Mouse (Mus musculus) heart, postnatal 0 days (tissue): ENCODE measurements around the gene Cacna2d1. TPM values are rescaled to one million over a fixed set of nuclear protein-coding genes. Genes with fewer than 3 reads are reported as not detected.
A peak's percentile ranks its signal among the peaks of the same experiment; 100 is the strongest.

Experiments
- ATAC-seq: fragments of 200-750 bp; cut with Nextera tagmentation; 2 replicates; pipeline ENCODE4 v1.8.0; 2017; ENCODE audit warnings: low read depth, moderate number of reproducible peaks, moderate library complexity; ENCODE audit not compliant: insufficient read depth
- DNase-seq: peaks from one replicate; pipeline ENCODE4 v3.0.0-alpha.2; 2016; ENCODE audit warnings: low spot score
- H3K27ac ChIP-seq: fragments of 300-500 bp; sonication (generic); 2 replicates; pipeline ENCODE4 v1.5.1; 2014; ENCODE audit warnings: low read depth, mild to moderate bottlenecking
- H3K27me3 ChIP-seq: fragments of 300-500 bp; sonication (generic); 2 replicates; pipeline ENCODE4 v1.6.1; 2014; ENCODE audit warnings: low read length, mixed read lengths; ENCODE audit not compliant: control insufficient read depth, insufficient read depth
- H3K36me3 ChIP-seq: fragments of 300-500 bp; sonication (generic); replicated peaks from 2 replicates; pipeline ENCODE4 v1.6.1; 2014; ENCODE audit warnings: low read length, mixed read lengths; ENCODE audit not compliant: control insufficient read depth, insufficient read depth
- H3K4me1 ChIP-seq: fragments of 300-500 bp; sonication (generic); 2 replicates; pipeline ENCODE4 v1.6.1; 2014; ENCODE audit warnings: antibody characterized with exemption; ENCODE audit not compliant: control insufficient read depth, insufficient read depth
- H3K4me2 ChIP-seq: fragments of 300-500 bp; sonication (generic); 2 replicates; pipeline ENCODE4 v1.6.1; 2014; ENCODE audit warnings: low read depth, mild to moderate bottlenecking, low read length, moderate library complexity
- H3K4me3 ChIP-seq: fragments of 300-500 bp; sonication (generic); 2 replicates; pipeline ENCODE4 v1.5.1; 2014; ENCODE audit warnings: low read depth, low read length
- H3K9ac ChIP-seq: fragments of 300-500 bp; sonication (generic); replicated peaks from 2 replicates; pipeline ENCODE4 v1.6.1; 2014; ENCODE audit warnings: low read depth, low read length, mixed read lengths
- H3K9me3 ChIP-seq: fragments of 300-500 bp; sonication (generic); replicated peaks from 2 replicates; pipeline ENCODE4 v1.6.1; 2016; ENCODE audit warnings: low read length; ENCODE audit not compliant: control insufficient read depth
- CTCF ChIP-seq: IDR thresholded peaks from 2 replicates; pipeline ENCODE4 v1.5.1; 2016; ENCODE audit warnings: antibody characterized with exemption, control low read depth, low read depth
- EP300 ChIP-seq: IDR thresholded peaks from 2 replicates; pipeline ENCODE4 v1.6.1; 2016; ENCODE audit warnings: antibody characterized with exemption, low read depth
- WGBS: fragments of 180-500 bp; shearing (Covaris S2); extraction: QIAGEN DNeasy Blood & Tissue Kit; methylation state at CpG from one replicate; pipeline ENCODE4 v1.1.7; 2014; 5-methylcytosine and 5-hydroxymethylcytosine counted together
- polyA plus RNA-seq: library from polyadenylated mRNA; unstranded; fragments of >200 nt; fragmentation: Nextera tagmentation; extraction: Ambion mirVana; gene quantifications from 2 replicates; pipeline ENCODE4 v1.2.1, GENCODE M21; 2015
- total RNA-seq: library from RNA; depleted of rRNA; stranded (reverse); fragments of >200 nt; gene quantifications from 2 replicates; pipeline ENCODE4 v1.2.3, GENCODE M21; 2014; ENCODE audit warnings: low replicate concordance

The Cacna2d1 gene
- total and polyA plus RNA-seq, 2 experiments from 2014 or later = 17.7 to 37.6 TPM

GRCm38 (mm10) chr5:15941191-15941725, 6.8 kb downstream of the Cacna2d1 start:
- no peak overlapping the region for H3K4me2 ChIP-seq

GRCm38 (mm10) chr5:15942051-15942450, 7.6 kb downstream of the Cacna2d1 start:
- Histone ChIP-seq H3K4me3 (no peak overlapping the region), H3K4me1 (0 out of 2 replicates have a peak, but pooled peaks cover 5% of the 10 kb centered on the region), H3K27me3 (no peaks in the 10 kb centered on the region), H3K27ac (no peak overlapping the region), H3K9me3 (no peaks in the 10 kb centered on the region), H3K36me3 (no peaks in the 10 kb centered on the region; the same call in 1 of the 2 replicates), H3K9ac (no peak overlapping the region), H3K4me2 (no peak overlapping the region)
- DNase-seq (no peak), ATAC-seq (no peak)
- WGBS = 63% methylated on average over 4 of the region's 4 CpGs
- no peak for TF ChIP-seq EP300
- TF ChIP-seq CTCF = no peak

More at GRCm38 (mm10) chr5:15941191-15941725, 6.8 kb downstream of the Cacna2d1 start:
- Histone ChIP-seq H3K27me3 (no peaks in the 10 kb centered on the region), H3K9ac (no peak overlapping the region), H3K27ac (no peak overlapping the region), H3K36me3 (no peaks in the 10 kb centered on the region; the same call in 1 of the 2 replicates), H3K4me1 (0 out of 2 replicates have a peak, but pooled peaks cover 5% of the 10 kb centered on the region), H3K4me3 (no peak overlapping the region), H3K9me3 (no peaks in the 10 kb centered on the region)
- ATAC-seq (no peak), DNase-seq (no peak)
- WGBS = 49% methylated on average over 6 of the region's 6 CpGs
- TF ChIP-seq CTCF (no peak), EP300 (no peak)

GRCm38 (mm10) chr5:15948290-15949037, 14.0 kb downstream of the Cacna2d1 start:
- Histone ChIP-seq H3K4me2 (no peak overlapping the region), H3K4me3 (no peak overlapping the region), H3K27ac (no peak overlapping the region), H3K9ac (no peak overlapping the region), H3K9me3 (no peaks in the 10 kb centered on the region), H3K36me3 (no peaks in the 10 kb centered on the region; the same call in 1 of the 2 replicates), H3K27me3 (no peaks in the 10 kb centered on the region), H3K4me1 (no peaks in the 10 kb centered on the region)
- 91% methylated on average over 6 of the region's 6 CpGs for WGBS
- TF ChIP-seq CTCF = no peak
- no peak for TF ChIP-seq EP300
- DNase-seq = no peak
- no peak for ATAC-seq

GRCm38 (mm10) chr5:15959760-15960159, 25.3 kb downstream of the Cacna2d1 start:
- no peak overlapping the region for H3K9ac ChIP-seq
- no peak overlapping the region for H3K4me2 ChIP-seq
- DNase-seq = no peak
- no peak for TF ChIP-seq EP300
- no peak for TF ChIP-seq CTCF
- no peaks in the 10 kb centered on the region for H3K27me3 ChIP-seq
- no peak for ATAC-seq
- no peaks in the 10 kb centered on the region for H3K36me3 ChIP-seq
- H3K27ac ChIP-seq = 0 out of 2 replicates have a peak overlapping the region, but pooled peaks have one; percentile 31
- no peak overlapping the region for H3K4me3 ChIP-seq
- H3K9me3 ChIP-seq = no peaks in the 10 kb centered on the region
- WGBS = 64% methylated on average over 1 of the region's 1 CpGs
- H3K4me1 ChIP-seq = 0 out of 2 replicates have a peak, but pooled peaks cover 4% of the 10 kb centered on the region

- H3K9ac ChIP-seq = no peak overlapping the region
- WGBS = 74% methylated on average over 2 of the region's 2 CpGs
Measured at GRCm38 (mm10) chr5:15961866-15962265, 27.4 kb downstream of the Cacna2d1 start.

More at GRCm38 (mm10) chr5:15961866-15962265, 27.4 kb downstream of the Cacna2d1 start:
- no peaks in the 10 kb centered on the region for H3K9me3 ChIP-seq
- no peak overlapping the region for H3K27ac ChIP-seq
- no peak overlapping the region for H3K4me2 ChIP-seq
- no peak for ATAC-seq
- no peaks in the 10 kb centered on the region for H3K27me3 ChIP-seq
- H3K4me1 ChIP-seq = peaks cover 16% of the 10 kb centered on the region
- H3K4me3 ChIP-seq = no peak overlapping the region
- H3K36me3 ChIP-seq = no peaks in the 10 kb centered on the region
- no peak for DNase-seq
- no peak for TF ChIP-seq CTCF
- no peak for TF ChIP-seq EP300
